Mouse (Mus musculus) right cerebral cortex, postnatal 4 days (tissue): Measurements from ENCODE around the gene Tshz2.
"Not testable (repeated sequence)": the region's sequence is repeated elsewhere in the genome, so short reads cannot be mapped to it uniquely, and the experiment has no call there.

ENCODE experiments used
- DNase-seq: peaks from one replicate; pipeline ENCODE4 v3.0.0-alpha.2; 2022

The Tshz2 gene

DNA sequence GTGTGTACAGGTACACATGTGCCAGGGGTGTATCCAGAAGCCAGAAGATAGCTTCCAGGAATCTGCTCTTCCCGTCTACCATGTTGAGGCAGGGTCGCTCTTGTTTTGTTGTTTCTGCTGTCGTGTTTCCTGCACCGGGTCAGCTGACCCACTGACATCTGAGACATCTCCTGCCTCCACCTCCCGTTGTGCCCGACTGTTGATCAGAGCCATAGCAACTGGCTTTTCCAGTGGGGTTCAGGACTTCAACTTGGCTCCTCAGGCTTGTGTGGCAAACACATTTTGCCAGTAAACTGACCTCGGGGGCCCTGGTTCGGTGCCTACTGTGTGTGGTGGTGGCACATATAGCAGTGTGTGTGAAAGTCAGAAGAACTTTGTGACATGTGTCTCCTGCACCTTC lies 129.5 kb downstream of the Tshz2 start:
- DNase-seq = no peak

DNA sequence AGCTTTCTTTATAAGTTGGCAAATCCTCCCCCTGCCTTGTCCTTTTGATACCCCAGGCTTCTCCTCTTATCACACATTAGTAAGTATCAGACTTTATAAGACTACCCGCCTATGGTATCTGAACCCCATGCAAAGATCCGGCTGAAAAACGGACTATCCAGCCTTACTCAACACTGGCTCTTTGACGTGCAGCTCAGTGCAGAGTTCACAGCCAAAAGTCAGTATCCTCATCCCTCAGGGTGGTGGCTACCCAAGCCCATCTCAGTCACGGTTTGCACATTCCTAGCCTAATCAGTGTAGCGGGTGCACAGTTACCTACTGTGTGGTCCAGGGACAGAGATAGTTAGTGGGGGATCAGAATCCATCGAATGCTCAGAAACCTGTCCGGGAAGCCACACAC lies 130.9 kb downstream of the Tshz2 start:
- no peak for DNase-seq

DNA sequence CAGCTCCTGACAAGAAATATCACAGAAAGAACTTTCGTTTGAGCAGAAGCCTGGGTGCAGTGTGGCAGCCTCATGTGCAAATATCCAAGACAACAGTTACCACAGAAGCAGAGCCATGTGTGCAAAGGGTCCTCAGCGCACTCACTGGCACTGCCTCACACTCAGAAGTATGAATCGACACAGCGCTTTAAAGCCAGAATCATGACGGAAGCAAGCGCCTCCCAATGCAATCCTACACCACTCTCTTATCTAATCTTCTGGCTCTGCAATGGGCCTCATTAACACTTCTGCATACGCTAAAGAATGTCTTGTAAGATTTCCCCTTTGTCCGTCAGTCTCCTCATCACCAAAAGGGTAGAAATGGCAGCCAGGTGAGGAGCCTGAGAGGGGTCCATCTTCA lies 133.4 kb downstream of the Tshz2 start:
- DNase-seq = no peak

DNA sequence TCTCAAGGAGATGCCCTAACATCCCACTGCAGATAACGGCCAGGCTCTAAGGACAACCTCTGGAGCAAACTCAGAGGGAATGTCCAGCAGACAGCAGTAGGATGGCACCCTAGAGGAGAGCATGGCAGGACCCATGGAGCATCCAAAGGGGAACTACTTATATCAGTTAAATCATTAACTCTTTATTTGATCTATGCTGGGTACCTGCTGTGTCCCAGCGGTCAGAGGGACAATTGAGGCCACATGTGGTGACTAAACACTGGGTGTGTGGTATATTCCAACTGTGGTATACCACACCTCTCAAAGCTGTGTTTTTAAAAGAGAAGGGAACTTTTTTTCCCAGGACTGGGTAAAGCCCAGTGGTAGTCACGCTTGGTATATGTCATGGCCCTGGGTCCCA lies 134.5 kb downstream of the Tshz2 start:
- DNase-seq = no peak

DNA sequence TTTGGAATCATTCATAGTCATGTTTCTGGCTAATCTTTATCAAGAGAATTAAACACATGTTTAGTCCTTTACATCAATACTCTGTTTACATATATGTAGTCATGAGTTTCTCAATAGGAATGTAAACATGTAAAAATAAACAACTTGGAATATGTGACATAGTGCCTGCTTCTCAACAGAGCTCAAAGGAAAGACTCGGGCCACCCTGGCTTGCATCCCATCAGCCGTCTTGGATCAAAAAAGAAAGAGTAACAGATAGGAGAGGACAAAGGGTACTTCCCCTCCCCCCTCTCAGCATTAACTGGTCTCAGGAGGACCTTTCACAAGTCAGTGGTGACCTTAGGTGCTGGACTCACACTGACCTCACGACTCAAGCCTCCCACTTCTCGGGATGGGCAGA lies 142.3 kb downstream of the Tshz2 start:
- no peak for DNase-seq

DNA sequence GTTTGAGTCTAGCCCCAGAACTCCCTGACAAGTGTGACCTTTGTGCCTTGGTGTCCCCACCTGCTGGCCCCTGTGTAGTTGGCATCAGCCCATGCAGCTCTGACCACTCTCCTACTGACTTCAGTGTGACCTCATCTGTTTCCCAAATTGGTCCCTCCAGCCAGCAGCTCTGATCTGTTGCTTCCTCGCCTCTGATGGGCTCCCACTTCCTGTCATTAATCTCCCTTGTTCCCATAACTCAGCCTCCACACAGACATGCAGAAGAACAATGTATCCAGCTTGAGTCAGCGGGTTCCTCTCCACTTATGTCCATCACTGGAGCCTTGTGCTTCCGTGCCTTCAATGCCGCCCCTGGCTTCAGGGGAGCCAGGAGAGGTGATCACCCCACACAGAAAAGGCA lies 144.4 kb downstream of the Tshz2 start:
- DNase-seq = no peak

DNA sequence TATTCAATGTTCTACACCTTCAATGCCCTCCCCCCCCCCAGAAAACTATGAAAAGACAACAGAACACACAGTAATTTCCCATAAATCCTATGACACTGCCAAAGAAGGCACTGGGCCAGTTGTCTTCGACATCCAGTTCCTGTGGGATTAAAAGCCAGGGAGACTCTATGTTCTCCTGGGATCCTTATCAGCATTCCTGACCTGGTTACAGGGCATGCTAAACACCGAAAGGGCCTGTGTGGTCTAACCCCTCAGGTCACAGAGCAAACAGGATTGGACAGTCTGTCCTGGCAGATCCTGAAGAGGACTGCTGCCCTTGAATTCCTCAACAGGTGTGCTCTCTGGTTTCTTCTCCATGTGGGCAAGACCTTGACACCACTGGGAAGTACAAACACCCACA lies 145.0 kb downstream of the Tshz2 start:
- DNase-seq = no peak

DNA sequence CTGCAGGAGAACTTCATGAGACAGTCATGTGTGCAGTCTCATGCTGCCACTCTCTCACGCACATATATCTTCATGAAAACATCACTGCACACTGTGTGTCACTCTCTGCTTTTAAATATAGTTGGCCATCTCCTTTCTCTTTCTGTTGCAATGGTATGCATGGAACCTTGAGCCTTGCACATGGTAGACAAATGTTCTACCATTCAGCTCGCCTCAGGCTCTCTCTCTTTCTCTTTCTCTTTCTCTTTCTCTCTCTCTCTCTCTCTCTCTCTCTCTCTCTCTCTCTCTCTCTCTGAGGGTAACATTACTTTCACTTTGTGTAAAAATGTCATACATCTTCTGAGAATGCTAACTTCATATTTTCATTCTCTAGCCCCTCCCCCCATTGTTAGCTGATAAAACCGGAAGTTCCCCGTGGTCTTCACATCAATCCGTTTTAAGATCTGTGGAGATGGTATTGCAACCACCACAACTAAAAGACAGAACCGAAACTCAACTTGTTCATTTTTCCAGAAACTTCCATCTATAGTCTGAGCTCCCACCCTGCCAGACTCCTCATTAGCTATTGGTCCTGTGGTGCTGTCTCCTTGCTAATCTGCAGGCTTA lies 146.0 kb downstream of the Tshz2 start:
- no peak for DNase-seq

DNA sequence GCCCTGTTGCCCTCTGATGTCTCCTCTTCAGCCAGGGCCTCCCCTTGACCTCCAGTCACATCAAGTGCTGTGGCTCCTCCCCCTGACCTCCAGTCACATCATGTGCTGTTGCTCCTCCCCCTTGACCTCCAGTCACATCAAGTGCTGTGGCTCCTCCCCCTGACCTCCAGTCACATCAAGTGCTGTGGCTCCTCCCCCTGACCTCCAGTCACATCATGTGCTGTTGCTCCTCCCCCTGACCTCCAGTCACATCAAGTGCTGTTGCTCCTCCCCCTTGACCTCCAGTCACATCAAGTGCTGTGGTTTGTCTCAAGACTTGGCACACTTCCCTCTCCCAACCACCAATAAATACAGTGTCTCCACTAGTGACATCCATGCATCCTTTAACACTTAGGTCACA lies 148.9 kb downstream of the Tshz2 start:
- not testable (repeated sequence) for DNase-seq

DNA sequence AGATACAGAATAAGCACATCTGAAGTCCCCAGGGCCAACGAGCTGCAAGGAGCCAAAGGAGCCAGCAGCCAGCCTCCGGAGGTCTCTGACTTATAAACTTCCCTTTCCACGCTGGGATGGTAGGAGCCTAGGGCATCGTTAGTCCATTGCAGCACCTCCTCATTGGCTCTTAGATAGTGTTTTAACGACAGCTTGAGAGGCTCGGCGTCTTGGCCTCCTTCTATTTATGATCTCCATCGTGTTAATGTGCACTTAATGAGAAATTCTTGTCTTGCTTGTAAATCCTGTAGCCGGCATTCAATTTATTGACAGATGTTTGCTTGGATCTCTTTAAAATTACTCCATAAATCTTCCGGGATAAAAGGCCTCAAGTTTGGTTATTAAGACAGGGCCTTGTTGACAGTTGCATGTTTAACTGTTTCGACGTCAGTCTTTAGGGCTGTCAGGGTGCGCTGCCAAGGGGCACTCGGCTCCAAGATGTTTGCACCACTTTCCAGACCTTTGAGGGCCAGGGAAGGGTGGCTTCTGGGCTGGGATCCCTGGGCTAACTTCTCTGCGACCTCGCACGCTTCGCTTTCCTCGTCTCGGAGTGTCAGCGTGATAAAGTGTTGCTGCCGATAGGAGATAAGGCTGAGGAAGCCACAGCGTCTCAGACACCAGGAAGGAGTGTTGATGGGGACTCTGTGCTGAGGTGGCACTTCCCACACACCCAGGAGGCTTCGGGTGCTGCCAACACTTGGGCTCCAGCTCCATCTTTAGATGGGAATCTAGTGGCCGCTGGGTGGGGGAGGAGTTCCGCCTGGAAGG lies 150.3 kb downstream of the Tshz2 start:
- no peak for DNase-seq

DNA sequence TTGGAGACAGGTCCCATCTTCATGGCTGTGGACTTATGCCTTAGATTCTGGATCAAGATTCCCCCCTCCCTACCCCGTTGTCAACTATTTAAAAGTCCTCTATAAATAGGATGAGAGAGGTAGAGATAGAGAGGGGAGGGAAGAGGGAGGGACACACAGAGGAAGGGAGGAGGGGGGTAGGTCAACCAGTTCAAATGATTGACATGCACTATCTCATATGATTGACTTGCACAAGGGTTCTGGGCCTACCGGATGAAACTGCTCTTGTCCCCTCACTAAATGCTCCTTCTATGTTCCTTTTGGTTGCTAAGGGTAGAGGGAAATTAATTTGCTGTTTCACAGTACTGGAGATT lies 150.8 kb downstream of the Tshz2 start:
- no peak for DNase-seq

DNA sequence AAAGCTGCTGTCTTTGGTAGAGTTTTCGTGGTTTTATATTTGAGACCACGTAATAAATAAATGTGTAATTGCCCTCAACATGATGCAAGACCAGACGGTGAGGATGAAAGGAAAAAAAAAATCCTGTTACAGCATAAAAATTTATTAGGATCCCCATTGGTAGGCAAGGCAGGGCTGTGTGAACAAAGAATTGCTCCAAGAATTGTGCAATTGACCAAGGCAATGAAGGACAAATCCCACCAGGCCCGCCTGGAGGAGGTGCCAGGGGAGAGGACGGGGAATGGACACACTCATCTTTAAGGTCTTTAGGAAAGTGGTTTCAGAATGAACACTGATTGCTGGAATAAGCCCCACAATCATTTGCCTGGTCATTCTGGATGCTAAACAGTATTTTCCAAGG lies 154.6 kb downstream of the Tshz2 start:
- no peak for DNase-seq

DNA sequence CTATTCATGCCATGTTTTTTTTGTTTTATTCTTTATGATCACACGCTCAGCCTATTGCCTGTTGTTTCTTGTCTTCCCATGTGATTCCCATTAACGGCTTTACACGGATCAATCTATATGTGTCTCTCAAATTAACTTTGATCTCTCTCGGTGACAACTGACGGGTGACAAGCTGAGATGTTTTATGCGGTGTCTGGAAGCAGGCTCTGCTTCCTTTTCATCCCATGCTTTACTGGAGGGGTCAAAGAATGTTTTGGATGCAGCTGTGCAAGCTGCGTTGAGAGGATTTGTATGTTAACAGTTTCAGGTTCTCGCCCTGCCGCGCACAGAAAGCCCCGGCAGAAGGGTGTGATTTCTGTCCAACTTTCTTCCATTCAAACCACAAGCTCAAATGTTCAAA lies 155.1 kb downstream of the Tshz2 start:
- no peak for DNase-seq

DNA sequence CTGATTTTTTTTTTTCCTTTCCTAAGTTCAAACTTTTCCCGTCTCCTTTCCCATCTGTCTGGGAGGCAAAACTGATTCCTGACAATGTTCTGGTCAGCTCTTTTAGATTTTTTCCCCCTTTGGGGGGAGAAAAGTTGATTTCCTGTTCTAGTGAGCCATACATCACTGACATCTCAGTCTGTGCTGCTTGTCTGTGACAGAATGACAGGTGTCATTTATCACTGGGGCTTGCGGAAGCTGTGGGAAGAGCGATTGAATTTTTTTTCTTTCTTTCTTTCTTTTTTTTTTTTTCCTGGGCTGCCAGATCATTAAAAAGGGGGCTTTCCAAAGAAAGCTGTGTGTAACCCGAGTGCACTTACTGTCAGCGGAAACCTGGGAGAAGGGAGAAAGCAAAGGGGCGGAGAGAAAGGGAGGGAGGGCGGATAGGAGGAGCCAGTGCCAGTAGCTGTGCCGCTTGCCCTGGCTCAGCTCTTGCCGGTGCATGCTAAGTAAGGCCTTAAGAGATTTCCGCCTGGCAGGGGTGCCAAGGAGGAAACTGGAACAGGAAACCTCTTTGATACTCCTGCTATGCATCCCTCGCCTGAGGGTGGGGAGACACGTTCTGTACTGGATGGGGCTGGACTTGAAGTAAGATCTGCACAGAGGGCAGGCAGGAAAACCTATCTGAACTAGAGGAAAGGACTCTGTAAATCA lies 157.8 kb downstream of the Tshz2 start:
- DNase-seq = peak; percentile 45

DNA sequence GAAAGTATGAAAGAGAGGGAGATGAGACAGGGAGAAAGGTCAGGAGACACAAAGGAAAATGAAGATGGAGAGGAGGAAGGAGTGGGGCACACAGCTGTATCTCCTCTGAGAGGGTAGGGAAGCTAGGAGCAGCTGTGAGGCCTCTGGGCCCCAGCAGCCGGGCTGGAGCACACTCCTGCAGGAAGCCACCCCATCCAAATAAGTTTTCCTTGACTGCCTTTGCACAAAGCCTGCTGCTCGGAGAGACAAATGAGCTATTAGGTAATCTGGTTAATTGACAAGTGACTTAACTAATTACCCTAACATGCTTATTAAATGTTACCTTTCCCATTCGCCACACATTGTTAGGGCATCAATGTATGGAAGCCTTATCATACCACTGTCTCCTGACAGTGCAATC lies 159.9 kb downstream of the Tshz2 start:
- no peak for DNase-seq

DNA sequence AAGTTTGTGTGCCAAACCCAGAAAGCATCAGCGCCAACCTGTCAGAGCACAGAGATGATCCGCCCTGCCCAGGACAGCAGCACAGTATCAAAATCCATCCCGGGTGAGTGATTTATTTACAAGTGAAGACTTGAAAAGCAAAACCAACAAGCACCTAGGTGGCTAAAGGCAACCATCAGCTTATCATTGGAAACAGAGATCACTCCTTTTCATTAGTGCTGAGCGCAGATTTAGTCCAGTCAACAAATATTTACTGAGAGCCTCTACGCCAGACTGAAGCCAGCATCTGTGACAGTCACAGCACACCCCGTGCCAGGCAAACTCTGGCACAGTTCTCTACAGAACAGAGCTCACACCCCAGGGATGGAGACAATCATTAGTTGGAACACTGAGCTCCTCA lies 169.4 kb downstream of the Tshz2 start:
- no peak for DNase-seq

DNA sequence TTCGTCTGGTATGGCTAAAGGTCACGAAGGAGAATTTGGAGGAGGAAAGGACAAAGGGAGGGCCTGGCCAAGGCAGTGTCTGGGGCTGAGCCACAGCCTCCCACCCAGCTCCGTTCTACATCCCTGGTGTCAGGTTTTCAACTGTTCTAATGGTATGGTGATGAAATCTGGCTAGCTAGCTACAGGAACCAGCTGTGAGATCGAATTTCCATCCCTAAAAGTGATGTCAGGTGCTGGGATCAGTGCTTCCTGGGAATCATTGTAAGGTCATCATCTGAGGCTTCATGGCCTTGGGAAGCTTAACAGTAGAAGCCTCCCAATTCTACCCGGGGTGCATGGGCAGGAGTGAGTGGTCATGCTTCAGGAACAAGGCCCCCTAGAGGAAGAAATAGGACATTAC lies 171.6 kb downstream of the Tshz2 start:
- no peak for DNase-seq

DNA sequence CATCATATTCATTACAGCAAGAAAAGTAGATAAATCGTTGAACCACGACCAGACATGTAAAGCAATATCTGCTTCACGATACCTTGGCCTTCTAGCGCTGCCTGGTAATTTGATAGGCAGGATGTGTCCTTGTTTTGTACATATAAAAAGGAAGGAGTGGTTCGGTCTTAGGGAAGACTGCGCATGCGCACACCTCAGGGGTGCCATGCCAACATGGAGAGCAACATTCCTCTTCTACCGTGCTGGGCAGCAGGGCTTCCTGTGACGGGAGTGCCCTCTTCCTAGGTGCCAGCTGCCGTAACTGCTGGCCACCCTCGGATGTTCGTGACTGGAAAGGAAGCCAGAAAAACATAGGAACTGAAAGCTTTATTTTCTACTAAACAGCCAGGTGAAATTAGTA lies 172.7 kb downstream of the Tshz2 start:
- no peak for DNase-seq

DNA sequence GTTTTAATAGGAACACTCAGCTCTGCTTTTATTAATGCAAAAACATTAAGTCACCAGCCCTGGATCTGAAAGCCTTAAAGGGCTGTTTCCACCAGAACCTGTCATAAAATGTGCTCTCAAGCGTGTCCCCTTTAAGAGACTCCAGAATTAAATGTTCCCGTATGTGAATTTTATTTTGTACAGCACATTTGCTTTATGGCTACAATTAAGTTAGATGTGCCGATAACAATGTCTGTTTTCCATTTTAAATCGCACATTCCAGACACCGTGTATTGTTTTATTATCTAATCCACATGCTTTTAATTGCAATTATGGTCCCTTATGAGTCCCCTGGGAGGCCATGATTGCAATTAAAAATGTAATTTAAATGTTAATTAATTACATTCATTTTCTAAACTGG lies 178.8 kb downstream of the Tshz2 start:
- DNase-seq = no peak

DNA sequence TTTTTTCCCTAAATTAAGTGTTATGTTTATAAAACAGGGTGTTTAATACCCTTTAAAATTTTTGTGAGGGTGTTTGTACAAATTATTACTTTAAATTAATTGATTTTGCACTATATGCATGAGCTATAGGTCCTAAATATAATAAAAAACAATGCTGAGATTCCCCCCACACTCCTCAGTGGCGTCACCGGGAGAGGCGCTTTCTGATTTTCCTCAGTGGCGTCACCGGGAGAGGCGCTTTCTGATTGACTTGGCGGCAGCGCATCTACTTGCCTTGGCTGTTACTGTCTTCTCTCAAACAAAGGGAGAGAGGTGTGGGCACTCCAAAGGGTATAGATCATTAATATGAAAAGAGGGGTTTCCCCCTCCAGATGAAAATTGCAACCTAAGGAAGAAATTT lies 179.2 kb downstream of the Tshz2 start:
- DNase-seq = no peak

DNA sequence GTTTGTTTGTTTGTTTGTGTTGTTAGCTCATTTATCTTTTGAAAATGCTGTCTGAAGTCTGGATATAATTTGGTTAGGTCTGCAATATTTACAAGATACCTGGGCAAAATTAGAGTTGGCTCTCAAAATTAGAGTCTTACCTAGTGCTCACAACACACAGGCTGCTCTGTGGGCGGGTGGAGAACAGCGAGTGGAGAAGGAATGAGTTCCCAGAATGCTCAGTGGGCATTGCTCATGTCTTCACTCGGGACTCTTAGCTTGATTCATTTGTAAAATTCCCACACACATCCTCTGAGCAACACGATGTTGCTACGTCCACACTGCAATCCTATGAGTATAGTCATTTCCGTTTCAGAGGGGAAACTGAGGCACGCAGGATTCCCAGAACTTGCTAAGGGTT lies 180.1 kb downstream of the Tshz2 start:
- no peak for DNase-seq

DNA sequence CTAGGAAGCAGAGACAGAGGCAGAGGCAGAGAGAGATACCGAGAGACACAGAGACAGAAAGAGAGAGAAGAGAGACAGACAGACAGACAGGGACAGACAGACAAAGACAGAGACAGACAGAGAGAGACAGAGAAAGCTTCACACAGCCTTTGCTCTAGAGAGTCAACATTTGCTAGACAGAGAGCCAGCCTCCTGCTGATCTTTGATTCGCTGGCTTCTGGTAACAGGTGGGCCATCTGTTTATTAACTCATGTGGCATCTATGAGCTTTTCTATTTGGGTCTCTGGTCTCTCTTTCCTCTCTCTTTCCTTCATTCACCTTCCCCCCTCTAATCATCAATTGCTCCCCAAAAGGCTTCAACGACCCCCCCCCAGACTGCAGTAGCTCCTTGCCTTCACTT lies 181.5 kb downstream of the Tshz2 start:
- DNase-seq = no peak

DNA sequence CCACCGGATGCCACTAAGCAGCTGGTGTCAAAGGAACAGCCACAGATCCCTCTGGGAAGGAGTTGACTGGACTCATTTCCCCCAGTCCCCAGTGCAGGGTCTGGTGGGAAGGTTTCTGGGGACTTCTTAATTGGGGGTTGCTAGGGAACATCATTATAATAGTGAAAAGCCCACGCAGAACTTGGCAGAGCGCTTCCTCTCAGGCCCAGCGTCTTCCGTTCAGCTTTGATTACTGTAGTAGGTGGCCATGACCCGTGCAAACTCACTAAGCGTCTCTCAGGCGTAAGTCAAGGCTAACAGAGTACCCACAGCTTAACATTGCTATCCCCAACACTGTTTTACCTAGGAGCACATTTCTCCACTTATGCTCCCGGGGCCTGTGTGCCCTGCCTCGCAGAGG lies 181.9 kb downstream of the Tshz2 start:
- peak; percentile 9 for DNase-seq

DNA sequence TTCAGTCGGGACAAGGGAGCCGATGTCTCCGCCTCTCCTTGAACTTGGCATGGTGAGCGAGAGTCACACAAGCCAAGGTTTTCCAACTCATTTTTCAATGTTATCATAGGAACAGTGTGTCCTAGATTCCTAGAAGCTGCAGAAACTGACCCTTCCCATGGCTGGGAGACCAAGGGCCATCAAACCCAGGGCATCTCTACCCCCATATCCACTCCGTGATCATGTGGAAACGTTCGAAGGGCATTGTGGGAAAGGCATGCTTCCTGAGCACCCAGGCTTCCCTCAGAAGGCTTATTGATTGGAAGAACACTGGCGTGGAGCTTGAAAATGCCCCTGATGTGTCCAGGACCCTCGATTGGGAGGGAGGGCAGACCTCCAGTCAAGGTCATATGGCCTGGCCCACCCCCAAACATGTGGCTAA lies 188.2 kb downstream of the Tshz2 start:
- no peak for DNase-seq

DNA sequence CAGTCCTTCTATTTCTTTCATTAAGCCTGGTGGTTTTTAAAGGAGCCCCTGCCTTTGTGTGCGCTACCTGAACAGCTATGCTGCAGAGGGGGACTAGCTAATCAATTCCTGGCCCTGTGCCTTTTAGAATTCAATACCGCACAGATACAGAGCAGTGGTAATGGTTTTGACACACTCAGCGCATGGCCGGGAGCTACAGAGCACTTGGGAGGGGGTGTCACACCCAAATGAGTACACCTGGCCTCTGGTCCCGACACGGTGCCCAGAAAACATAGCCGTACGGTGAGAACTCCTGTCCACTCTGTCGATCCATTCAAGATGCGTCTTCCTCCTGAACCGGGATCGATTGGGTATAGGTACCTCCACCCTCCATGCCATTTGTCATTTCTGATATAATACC lies 193.1 kb downstream of the Tshz2 start:
- no peak for DNase-seq
